9 mouse cellular contexts compared by ENCODE assay signal in the genomic region with DNA sequence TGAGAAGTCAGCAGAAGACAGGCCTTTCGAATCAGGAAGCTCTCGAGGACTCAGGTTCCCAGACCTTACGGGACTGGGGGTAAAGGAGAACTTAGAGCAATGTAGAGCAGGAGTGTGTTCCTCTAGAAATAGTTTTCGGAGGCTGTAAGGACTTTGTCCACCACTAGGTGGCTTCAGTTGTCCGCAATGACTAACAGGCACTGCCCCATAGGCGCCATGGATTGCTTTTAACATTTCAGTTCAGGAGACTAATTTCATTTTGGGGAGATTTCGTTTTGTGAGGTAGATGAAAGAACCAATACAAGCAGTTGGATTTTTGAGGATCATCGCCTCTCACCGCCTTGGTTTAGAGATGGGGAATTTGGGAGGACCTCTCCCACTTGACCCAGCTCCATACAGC.
A peak's percentile ranks its signal among the peaks of the same experiment; 100 is the strongest.
DNase-seq lines count a peak whose midpoint lies in the region; ATAC-seq lines count a peak whose summit lies in the region.
"Had no signal": no experiment of that assay in that cellular context is flagged by ENCODE, and none has a peak within 500 bp of the region (broad histone marks: within the 10 kb centered on the region; RNA-seq: fewer than 3 reads in every experiment).

No protein-coding gene starts in this region.

- H3K27ac ChIP-seq in hindbrain, embryonic 10.5 days: no peak overlapping the region
- no peak overlapping the region for H3K27ac ChIP-seq in hindbrain, embryonic 13.5 days
- H3K27ac ChIP-seq: macrophage had no signal

- H3K4me2 ChIP-seq in hindbrain, embryonic 13.5 days: no peak overlapping the region

- H3K27me3 ChIP-seq in hindbrain, embryonic 10.5 days (ENCODE audit: insufficient read depth, poor library complexity, severe bottlenecking): no peaks in the 10 kb centered on the region
- H3K27me3 ChIP-seq in hindbrain, embryonic 13.5 days: no peaks in the 10 kb centered on the region

- H3K9ac ChIP-seq in hindbrain, embryonic 13.5 days: no peak overlapping the region

- H3K36me3 ChIP-seq in hindbrain, embryonic 10.5 days: no peaks in the 10 kb centered on the region
- no peaks in the 10 kb centered on the region for H3K36me3 ChIP-seq in hindbrain, embryonic 13.5 days

- WGBS in hindbrain, embryonic 10.5 days: 55% methylated on average over 9 of the region's 9 CpGs
- 58% methylated on average over 9 of the region's 9 CpGs for WGBS in hindbrain, embryonic 13.5 days

- H3K4me1 ChIP-seq in hindbrain, embryonic 10.5 days (replicated peaks): no peaks in the 10 kb centered on the region
- H3K4me1 ChIP-seq in hindbrain, embryonic 13.5 days (replicated peaks): no peaks in the 10 kb centered on the region; the same call in 1 of the 2 replicates

- no peak overlapping the region for H3K4me3 ChIP-seq in hindbrain, embryonic 10.5 days
- no peak overlapping the region for H3K4me3 ChIP-seq in hindbrain, embryonic 13.5 days

- no peak for ATAC-seq in hindbrain, embryonic 13.5 days (ENCODE audit: low FRiP score)

- peak; percentile 34 for DNase-seq in hindbrain, embryonic 10.5 days (ENCODE audit: low spot score)
- DNase-seq in CD4-positive, CD25-positive, alpha-beta regulatory T cell, adult 2 months (ENCODE audit: low read depth, low spot score): peak; percentile 76
- peak; percentile 59 for DNase-seq in adrenal gland, postnatal 14 days
- peak; percentile 41 for DNase-seq in embryo, embryonic 9.5 days (ENCODE audit: extremely low spot score)
- DNase-seq in layer of hippocampus, adult 11-12 months (ENCODE audit: low spot score): peak; percentile 63
- peak; percentile 50 for DNase-seq in mesoderm, embryonic 11.5 days (ENCODE audit: low read depth, low spot score)
- peak; percentile 22 for DNase-seq in thymus, postnatal 0 days (ENCODE audit: low spot score)

- no peaks in the 10 kb centered on the region for H3K9me3 ChIP-seq in hindbrain, embryonic 10.5 days
- H3K9me3 ChIP-seq in hindbrain, embryonic 13.5 days: no peaks in the 10 kb centered on the region

Comparison
In these comparisons a context has a peak if more than half of its experiments do, and no peak if none do; other contexts are left out.
1. DNase-seq: peak in every context shown above with its lines; median percentile 76 in CD4-positive, CD25-positive, alpha-beta regulatory T cell, adult 2 months; 63 in layer of hippocampus, adult 11-12 months; 59 in adrenal gland, postnatal 14 days; 50 in mesoderm, embryonic 11.5 days; 41 in embryo, embryonic 9.5 days; 34 in hindbrain, embryonic 10.5 days; 22 in thymus, postnatal 0 days.